Mouse (Mus musculus) urinary bladder, postnatal 14 days (tissue): ENCODE data around the gene D130043K22Rik.

ENCODE experiments used
- DNase-seq: peaks from one replicate; pipeline ENCODE4 v3.0.0; 2021; ENCODE audit warnings: low spot score

Gene D130043K22Rik

GRCm38 (mm10) chr13:24948870-24949269 lies 103.9 kb downstream of the D130043K22Rik start:
- DNase-seq: no peak
